Mouse (Mus musculus) right cerebral cortex, postnatal 4 days (tissue): ENCODE measurements around the gene Gm18596.
"Not testable (repeated sequence)": the region's sequence is repeated elsewhere in the genome, so short reads cannot be mapped to it uniquely, and the experiment has no call there.

Source experiments
- DNase-seq: peaks from one replicate; pipeline ENCODE4 v3.0.0-alpha.2; 2022

Gene Gm18596

GRCm38 (mm10) chr10:77741924-77742688, at the start of gene Gm18596:
TSS of gene Gm18596 (minus strand) at chr10:77742638.
- not testable (repeated sequence) for DNase-seq

GRCm38 (mm10) chr10:77788621-77789020, 46.2 kb upstream of the Gm18596 start:
- DNase-seq = no peak

- DNase-seq = not testable (repeated sequence)
These were observed 45.4 kb upstream of the Gm18596 start, which contains the start of gene Gm7137 for GRCm38 (mm10) chr10:77787876-77788275. TSS of gene Gm7137 (minus strand) at chr10:77788200.

- DNase-seq = not testable (repeated sequence)
These were observed 41.0 kb upstream of the Gm18596 start for GRCm38 (mm10) chr10:77783396-77783795.

GRCm38 (mm10) chr10:77782442-77782841, 40.0 kb upstream of the Gm18596 start, which contains the start of gene Gm3250:
TSS of gene Gm3250 (minus strand) at chr10:77782542.
- DNase-seq = not testable (repeated sequence)

- not testable (repeated sequence) for DNase-seq
These were observed 34.4 kb upstream of the Gm18596 start, which contains the start of gene Gm7138 for GRCm38 (mm10) chr10:77776844-77777243. TSS of gene Gm7138 (minus strand) at chr10:77776944.

GRCm38 (mm10) chr10:77772142-77772541, 29.7 kb upstream of the Gm18596 start:
- DNase-seq = not testable (repeated sequence)

- not testable (repeated sequence) for DNase-seq
These were observed 28.8 kb upstream of the Gm18596 start, which contains the start of gene Gm3238 for GRCm38 (mm10) chr10:77771225-77771624. TSS of gene Gm3238 (minus strand) at chr10:77771325.

GRCm38 (mm10) chr10:77769727-77770126, 27.3 kb upstream of the Gm18596 start:
- no peak for DNase-seq

- not testable (repeated sequence) for DNase-seq
These were observed 17.1 kb upstream of the Gm18596 start, which contains the start of gene Gm3233 for GRCm38 (mm10) chr10:77759582-77759981. TSS of gene Gm3233 (minus strand) at chr10:77759682.

- DNase-seq = no peak
These were observed 11.0 kb upstream of the Gm18596 start for GRCm38 (mm10) chr10:77753448-77753847.

- DNase-seq = not testable (repeated sequence)
These were observed 9.9 kb upstream of the Gm18596 start for GRCm38 (mm10) chr10:77752312-77752711.

- DNase-seq = not testable (repeated sequence)
These were observed 8.8 kb upstream of the Gm18596 start, which contains the start of gene Gm9736 for GRCm38 (mm10) chr10:77751254-77751653. TSS of gene Gm9736 (minus strand) at chr10:77751354.

- DNase-seq = not testable (repeated sequence)
These were observed 8.2 kb upstream of the Gm18596 start for GRCm38 (mm10) chr10:77750686-77751085.

GRCm38 (mm10) chr10:77738929-77739328, 3.5 kb downstream of the Gm18596 start:
- no peak for DNase-seq

- no peak for DNase-seq
These were observed 6.5 kb downstream of the Gm18596 start for GRCm38 (mm10) chr10:77735928-77736327.

- no peak for DNase-seq
These were observed 13.2 kb downstream of the Gm18596 start for GRCm38 (mm10) chr10:77729241-77729640.

- DNase-seq = no peak
These were observed 14.2 kb downstream of the Gm18596 start for GRCm38 (mm10) chr10:77728280-77728679.

- no peak for DNase-seq
These were observed 16.3 kb downstream of the Gm18596 start, which contains the start of gene Gm10100 for GRCm38 (mm10) chr10:77726186-77726585. TSS of gene Gm10100 (plus strand) at chr10:77726486.

GRCm38 (mm10) chr10:77724855-77725254, 17.6 kb downstream of the Gm18596 start:
- DNase-seq = no peak

- DNase-seq = not testable (repeated sequence)
These were observed 22.1 kb downstream of the Gm18596 start, which contains the start of gene Krtap12-1 for GRCm38 (mm10) chr10:77720299-77720698. TSS of gene Krtap12-1 (plus strand) at chr10:77720599.

- no peak for DNase-seq
These were observed 26.9 kb downstream of the Gm18596 start, which contains the start of gene Gm10142 for GRCm38 (mm10) chr10:77715507-77715906. TSS of gene Gm10142 (plus strand) at chr10:77715807.

- no peak for DNase-seq
These were observed 28.7 kb downstream of the Gm18596 start for GRCm38 (mm10) chr10:77713734-77714133.

- not testable (repeated sequence) for DNase-seq
These were observed 31.3 kb downstream of the Gm18596 start, which contains the start of gene Gm10024 for GRCm38 (mm10) chr10:77711157-77711556. TSS of gene Gm10024 (plus strand) at chr10:77711457.
